Mouse (Mus musculus) forebrain, embryonic 14.5 days (tissue): ENCODE results near the gene Slc39a5. TPM values are rescaled to one million over a fixed set of nuclear protein-coding genes. Genes with fewer than 3 reads are reported as not detected.
A peak's percentile ranks its signal among the peaks of the same experiment; 100 is the strongest.

Experiments
- ATAC-seq: fragments of 200-750 bp; cut with Nextera tagmentation; 2 replicates; pipeline ENCODE4 v1.8.0; 2017; ENCODE audit warnings: mild to moderate bottlenecking, moderate library complexity
- DNase-seq: peaks from one replicate; pipeline ENCODE4 v3.0.0-alpha.2; 2015; ENCODE audit warnings: low spot score
- H3K27ac ChIP-seq: fragments of 300-500 bp; sonication (generic); 2 replicates; pipeline ENCODE4 v1.5.1; 2014; ENCODE audit warnings: low read depth, mild to moderate bottlenecking, control low read depth, low read length, moderate library complexity
- H3K27me3 ChIP-seq: fragments of 300-500 bp; sonication (generic); replicated peaks from 2 replicates; pipeline ENCODE4 v1.6.1; 2014; ENCODE audit warnings: low read length, control low read depth, mixed read lengths; ENCODE audit not compliant: control insufficient read depth, insufficient read depth
- H3K36me3 ChIP-seq: fragments of 300-500 bp; sonication (generic); 2 replicates; pipeline ENCODE4 v1.6.1; 2014; ENCODE audit warnings: low read length, control low read depth; ENCODE audit not compliant: control insufficient read depth, insufficient read depth
- H3K4me1 ChIP-seq: fragments of 300-500 bp; sonication (generic); 2 replicates; pipeline ENCODE4 v1.6.1; 2014; ENCODE audit warnings: antibody characterized with exemption, low read length, control low read depth; ENCODE audit not compliant: control insufficient read depth, insufficient read depth
- H3K4me2 ChIP-seq: fragments of 300-500 bp; sonication (generic); 2 replicates; pipeline ENCODE4 v1.6.1; 2014; ENCODE audit warnings: mild to moderate bottlenecking, control low read depth, low read length
- H3K4me3 ChIP-seq: fragments of 300-500 bp; sonication (generic); 2 replicates; pipeline ENCODE4 v1.5.1; 2014; ENCODE audit warnings: low read depth, low read length, control low read depth
- H3K9ac ChIP-seq: fragments of 300-500 bp; sonication (generic); 2 replicates; pipeline ENCODE4 v1.6.1; 2014; ENCODE audit warnings: mild to moderate bottlenecking, low read length, control low read depth, moderate library complexity
- H3K9me3 ChIP-seq: fragments of 300-500 bp; sonication (generic); replicated peaks from 2 replicates; pipeline ENCODE4 v1.6.1; 2016; ENCODE audit warnings: low read length, control low read depth, mixed read lengths; ENCODE audit not compliant: control insufficient read depth
- WGBS: fragments of 180-500 bp; shearing (Covaris S2); extraction: QIAGEN DNeasy Blood & Tissue Kit; methylation state at CpG from one replicate; pipeline ENCODE4 v1.1.7; 2014; 5-methylcytosine and 5-hydroxymethylcytosine counted together
- polyA plus RNA-seq: library from polyadenylated mRNA; unstranded; fragments of >200 nt; fragmentation: Nextera tagmentation; extraction: Ambion mirVana; gene quantifications from 2 replicates; pipeline ENCODE4 v1.2.1, GENCODE M21; 2014

Slc39a5 gene
- polyA plus RNA-seq, 1 experiment from 2014 or later: not detected

- WGBS: 40% methylated on average over 4 of the region's 4 CpGs
- no peak for DNase-seq
These were observed 25.0 kb downstream of the Slc39a5 start for GRCm38 (mm10) chr10:128376099-128376454.

GRCm38 (mm10) chr10:128374393-128374792, 26.6 kb downstream of the Slc39a5 start:
- 77% methylated on average over 6 of the region's 6 CpGs for WGBS
- no peaks in the 10 kb centered on the region for H3K9me3 ChIP-seq
- no peak overlapping the region for H3K9ac ChIP-seq
- no peak for ATAC-seq
- peaks cover 11% of the 10 kb centered on the region for H3K4me1 ChIP-seq
- DNase-seq: no peak
- H3K36me3 ChIP-seq: peaks cover 12% of the 10 kb centered on the region
- H3K27ac ChIP-seq: no peak overlapping the region
- H3K4me3 ChIP-seq: no peak overlapping the region
- H3K27me3 ChIP-seq: no peaks in the 10 kb centered on the region
- H3K4me2 ChIP-seq: no peak overlapping the region

More at GRCm38 (mm10) chr10:128376099-128376454, 25.0 kb downstream of the Slc39a5 start:
- Histone ChIP-seq H3K27me3 (no peaks in the 10 kb centered on the region), H3K4me3 (peak overlapping the region; percentile 99), H3K27ac (peak overlapping the region; percentile 94), H3K4me2 (peak overlapping the region; percentile 61), H3K36me3 (peaks cover 28% of the 10 kb centered on the region), H3K4me1 (peaks cover 11% of the 10 kb centered on the region), H3K9ac (peak overlapping the region; percentile 99), H3K9me3 (no peaks in the 10 kb centered on the region)
- ATAC-seq: no peak

GRCm38 (mm10) chr10:128372989-128373748, 27.9 kb downstream of the Slc39a5 start:
- no peak overlapping the region for H3K4me3 ChIP-seq
- H3K4me1 ChIP-seq: peaks cover 3% of the 10 kb centered on the region
- no peaks in the 10 kb centered on the region for H3K27me3 ChIP-seq
- no peak overlapping the region for H3K9ac ChIP-seq
- no peaks in the 10 kb centered on the region for H3K36me3 ChIP-seq
- ATAC-seq: no peak
- H3K27ac ChIP-seq: no peak overlapping the region
- H3K9me3 ChIP-seq: no peaks in the 10 kb centered on the region
- DNase-seq: no peak
- no peak overlapping the region for H3K4me2 ChIP-seq
- WGBS: 92% methylated on average over 6 of the region's 6 CpGs

GRCm38 (mm10) chr10:128372142-128372541, 28.9 kb downstream of the Slc39a5 start:
- Histone ChIP-seq H3K9me3 (no peaks in the 10 kb centered on the region), H3K9ac (no peak overlapping the region), H3K27ac (no peak overlapping the region), H3K36me3 (no peaks in the 10 kb centered on the region), H3K27me3 (no peaks in the 10 kb centered on the region), H3K4me3 (no peak overlapping the region), H3K4me2 (no peak overlapping the region), H3K4me1 (peaks cover 8% of the 10 kb centered on the region; the same call in 1 of the 2 replicates)
- 79% methylated on average over 5 of the region's 5 CpGs for WGBS
- ATAC-seq (no peak), DNase-seq (no peak)

- Histone ChIP-seq H3K27ac (no peak overlapping the region), H3K9me3 (no peaks in the 10 kb centered on the region), H3K27me3 (no peaks in the 10 kb centered on the region), H3K4me1 (peaks cover 8% of the 10 kb centered on the region; the same call in 1 of the 2 replicates), H3K4me3 (no peak overlapping the region), H3K36me3 (peaks cover 3% of the 10 kb centered on the region; the same call in 1 of the 2 replicates), H3K4me2 (no peak overlapping the region), H3K9ac (no peak overlapping the region)
- WGBS: 54% methylated on average over 4 of the region's 4 CpGs
- no peak for DNase-seq
- ATAC-seq: no peak
These were observed 30.4 kb downstream of the Slc39a5 start for GRCm38 (mm10) chr10:128370601-128371000.

GRCm38 (mm10) chr10:128370021-128370420, 31.0 kb downstream of the Slc39a5 start:
- H3K36me3 ChIP-seq: peaks cover 7% of the 10 kb centered on the region
- H3K27ac ChIP-seq: no peak overlapping the region
- H3K4me3 ChIP-seq: no peak overlapping the region
- H3K27me3 ChIP-seq: no peaks in the 10 kb centered on the region
- no peak overlapping the region for H3K9ac ChIP-seq
- H3K9me3 ChIP-seq: no peaks in the 10 kb centered on the region
- DNase-seq (no peak), ATAC-seq (no peak)
- 58% methylated on average over 5 of the region's 6 CpGs for WGBS
- no peak overlapping the region for H3K4me2 ChIP-seq
- H3K4me1 ChIP-seq: peaks cover 8% of the 10 kb centered on the region; the same call in 1 of the 2 replicates

- no peak for DNase-seq
- Histone ChIP-seq H3K4me2 (peak overlapping the region; percentile 94), H3K4me1 (peaks cover 8% of the 10 kb centered on the region; the same call in 1 of the 2 replicates), H3K4me3 (peak overlapping the region; percentile 64; the same call in 1 of the 2 replicates), H3K27ac (peak overlapping the region; percentile 95), H3K36me3 (peaks cover 10% of the 10 kb centered on the region), H3K9me3 (no peaks in the 10 kb centered on the region), H3K9ac (peak overlapping the region; percentile 73; the same call in 1 of the 2 replicates), H3K27me3 (no peaks in the 10 kb centered on the region)
- 80% methylated on average over 6 of the region's 6 CpGs for WGBS
- no peak for ATAC-seq
These were observed 31.4 kb downstream of the Slc39a5 start for GRCm38 (mm10) chr10:128369599-128369998.

- peaks cover 8% of the 10 kb centered on the region; the same call in 1 of the 2 replicates for H3K4me1 ChIP-seq
- ATAC-seq (no peak), DNase-seq (no peak)
- no peaks in the 10 kb centered on the region for H3K27me3 ChIP-seq
- WGBS: 7% methylated on average over 9 of the region's 9 CpGs
- peak overlapping the region; percentile 64 for H3K4me3 ChIP-seq
- H3K4me2 ChIP-seq: peak overlapping the region; percentile 94
- peak overlapping the region; percentile 73 for H3K9ac ChIP-seq
- H3K36me3 ChIP-seq: peaks cover 12% of the 10 kb centered on the region
- H3K27ac ChIP-seq: peak overlapping the region; percentile 95
- no peaks in the 10 kb centered on the region for H3K9me3 ChIP-seq
These were observed 31.8 kb downstream of the Slc39a5 start for GRCm38 (mm10) chr10:128369218-128369543.
